Mouse (Mus musculus) stomach, embryonic 14.5 days (tissue): ENCODE data around the gene Grin1. TPM values are rescaled to one million over a fixed set of nuclear protein-coding genes. Genes with fewer than 3 reads are reported as not detected.
A peak's percentile ranks its signal among the peaks of the same experiment; 100 is the strongest.

ENCODE experiments used
- ATAC-seq: fragments of 200-750 bp; cut with Nextera tagmentation; 2 replicates; pipeline ENCODE4 v1.8.0; 2017; ENCODE audit warnings: low read depth, moderate TSS enrichment; ENCODE audit not compliant: insufficient number of reproducible peaks, insufficient read depth, low FRiP score
- H3K27ac ChIP-seq: fragments of 300-500 bp; sonication (generic); 2 replicates; pipeline ENCODE4 v1.5.1; 2014; ENCODE audit warnings: mild to moderate bottlenecking, low read length, moderate library complexity, mixed read lengths
- H3K27me3 ChIP-seq: fragments of 300-500 bp; sonication (generic); 2 replicates; pipeline ENCODE4 v1.6.1; 2014; ENCODE audit warnings: low read length, control low read depth, mixed read lengths; ENCODE audit not compliant: control insufficient read depth, insufficient read depth
- H3K36me3 ChIP-seq: fragments of 300-500 bp; sonication (generic); 2 replicates; pipeline ENCODE4 v1.6.1; 2014; ENCODE audit warnings: mild to moderate bottlenecking, control low read depth, low read length, moderate library complexity, mixed read lengths; ENCODE audit not compliant: control insufficient read depth, insufficient read depth
- H3K4me1 ChIP-seq: fragments of 300-500 bp; sonication (generic); 2 replicates; pipeline ENCODE4 v1.6.1; 2014; ENCODE audit warnings: low read length, control low read depth, mixed read lengths; ENCODE audit not compliant: control insufficient read depth, insufficient read depth
- H3K4me2 ChIP-seq: fragments of 300-500 bp; sonication (generic); replicated peaks from 2 replicates; pipeline ENCODE4 v1.6.1; 2014; ENCODE audit warnings: low read depth, low read length, control low read depth
- H3K4me3 ChIP-seq: fragments of 300-500 bp; sonication (generic); 2 replicates; pipeline ENCODE4 v1.5.1; 2014; ENCODE audit warnings: low read depth, low read length, control low read depth
- H3K9ac ChIP-seq: fragments of 300-500 bp; sonication (generic); replicated peaks from 2 replicates; pipeline ENCODE4 v1.6.1; 2014; ENCODE audit warnings: low read depth, mild to moderate bottlenecking, control low read depth, low read length, moderate library complexity, mixed read lengths
- H3K9me3 ChIP-seq: fragments of 300-500 bp; sonication (generic); 2 replicates; pipeline ENCODE4 v1.6.1; 2016; ENCODE audit warnings: low read depth, low read length, control low read depth; ENCODE audit not compliant: control insufficient read depth
- WGBS: fragments of 180-500 bp; shearing (Covaris S2); extraction: QIAGEN DNeasy Blood & Tissue Kit; methylation state at CpG from one replicate; pipeline ENCODE4 v1.1.7; 2014; 5-methylcytosine and 5-hydroxymethylcytosine counted together
- polyA plus RNA-seq: library from polyadenylated mRNA; unstranded; fragments of >200 nt; fragmentation: Nextera tagmentation; extraction: Ambion mirVana; gene quantifications from 2 replicates; pipeline ENCODE4 v1.2.1, GENCODE M21; 2014

The Grin1 gene
- polyA plus RNA-seq, 1 experiment from 2014 or later: 1.8 TPM

- no peak overlapping the region for H3K9ac ChIP-seq
- H3K27me3 ChIP-seq: peaks cover 36% of the 10 kb centered on the region
- peaks cover 38% of the 10 kb centered on the region for H3K36me3 ChIP-seq
- no peaks in the 10 kb centered on the region for H3K9me3 ChIP-seq
- peak; percentile 65 for ATAC-seq
- H3K4me3 ChIP-seq: no peak overlapping the region
- peak overlapping the region; percentile 88 for H3K27ac ChIP-seq
- peak overlapping the region; percentile 6; the same call in 1 of the 2 replicates for H3K4me2 ChIP-seq
- H3K4me1 ChIP-seq: peaks cover 12% of the 10 kb centered on the region
- 45% methylated on average over 7 of the region's 7 CpGs for WGBS
Observed at GRCm38 (mm10) chr2:25286837-25287636, 31.9 kb downstream of the Grin1 start.

GRCm38 (mm10) chr2:25286314-25286713 is 32.7 kb downstream of the Grin1 start:
- Histone ChIP-seq H3K27me3 (peaks cover 28% of the 10 kb centered on the region), H3K9me3 (no peaks in the 10 kb centered on the region), H3K4me1 (peaks cover 11% of the 10 kb centered on the region; the same call in 1 of the 2 replicates), H3K9ac (no peak overlapping the region), H3K27ac (peak overlapping the region; percentile 88), H3K36me3 (peaks cover 42% of the 10 kb centered on the region), H3K4me3 (no peak overlapping the region), H3K4me2 (peak overlapping the region; percentile 6; the same call in 1 of the 2 replicates)
- 54% methylated on average over 1 of the region's 1 CpGs for WGBS
- ATAC-seq: no peak

GRCm38 (mm10) chr2:25285551-25285950 is 33.4 kb downstream of the Grin1 start:
- peaks cover 21% of the 10 kb centered on the region for H3K27me3 ChIP-seq
- H3K9ac ChIP-seq: no peak overlapping the region
- H3K4me2 ChIP-seq: no peak overlapping the region
- no peak for ATAC-seq
- H3K9me3 ChIP-seq: no peaks in the 10 kb centered on the region
- peaks cover 11% of the 10 kb centered on the region; the same call in 1 of the 2 replicates for H3K4me1 ChIP-seq
- no peak overlapping the region for H3K4me3 ChIP-seq
- peak overlapping the region; percentile 88 for H3K27ac ChIP-seq
- 82% methylated on average over 2 of the region's 2 CpGs for WGBS
- H3K36me3 ChIP-seq: peaks cover 49% of the 10 kb centered on the region

GRCm38 (mm10) chr2:25278928-25279882 is 39.8 kb downstream of the Grin1 start:
- no peak overlapping the region for H3K4me3 ChIP-seq
- H3K9me3 ChIP-seq: no peaks in the 10 kb centered on the region
- no peaks in the 10 kb centered on the region for H3K4me1 ChIP-seq
- 64% methylated on average over 13 of the region's 13 CpGs for WGBS
- no peaks in the 10 kb centered on the region for H3K27me3 ChIP-seq
- no peak overlapping the region for H3K27ac ChIP-seq
- peaks cover 93% of the 10 kb centered on the region for H3K36me3 ChIP-seq
- H3K9ac ChIP-seq: no peak overlapping the region
- no peak; the same call in 1 of the 2 replicates for ATAC-seq
- H3K4me2 ChIP-seq: no peak overlapping the region

GRCm38 (mm10) chr2:25273010-25273409 is 46.0 kb downstream of the Grin1 start:
- peaks cover 55% of the 10 kb centered on the region for H3K36me3 ChIP-seq
- H3K4me2 ChIP-seq: peak overlapping the region; percentile 95
- peaks cover 16% of the 10 kb centered on the region; the same call in 1 of the 2 replicates for H3K4me1 ChIP-seq
- peak overlapping the region; percentile 17; the same call in 1 of the 2 replicates for H3K27ac ChIP-seq
- 32% methylated on average over 16 of the region's 16 CpGs for WGBS
- H3K4me3 ChIP-seq: peak overlapping the region; percentile 75
- H3K9me3 ChIP-seq: no peaks in the 10 kb centered on the region
- H3K9ac ChIP-seq: peak overlapping the region; percentile 82
- ATAC-seq: no peak
- H3K27me3 ChIP-seq: no peaks in the 10 kb centered on the region

GRCm38 (mm10) chr2:25272515-25272914 is 46.5 kb downstream of the Grin1 start:
- under 1% methylated on average over 28 of the region's 29 CpGs for WGBS
- no peaks in the 10 kb centered on the region for H3K9me3 ChIP-seq
- H3K4me3 ChIP-seq: peak overlapping the region; percentile 75
- peaks cover 16% of the 10 kb centered on the region; the same call in 1 of the 2 replicates for H3K4me1 ChIP-seq
- peaks cover 50% of the 10 kb centered on the region for H3K36me3 ChIP-seq
- peak overlapping the region; percentile 95 for H3K4me2 ChIP-seq
- H3K9ac ChIP-seq: peak overlapping the region; percentile 82
- no peaks in the 10 kb centered on the region for H3K27me3 ChIP-seq
- ATAC-seq: peak; percentile 51; the same call in 1 of the 2 replicates
- peak overlapping the region; percentile 17; the same call in 1 of the 2 replicates for H3K27ac ChIP-seq

- Histone ChIP-seq H3K9me3 (no peaks in the 10 kb centered on the region), H3K4me3 (peak within 1 kb of the TSS; percentile 75), H3K4me1 (peaks cover 16% of the 10 kb centered on the region; the same call in 1 of the 2 replicates), H3K4me2 (peak within 1 kb of the TSS; percentile 95), H3K27ac (peak within 1 kb of the TSS; percentile 82), H3K36me3 (peaks cover 44% of the 10 kb centered on the region), H3K27me3 (no peaks in the 10 kb centered on the region), H3K9ac (peak within 1 kb of the TSS; percentile 82)
- peak; percentile 96 for ATAC-seq
- 1% methylated on average over 52 of the region's 55 CpGs for WGBS
Observed at GRCm38 (mm10) chr2:25271827-25272511, 47.0 kb downstream of the Grin1 start, which contains the start of the genes Ssna1 and Anapc2. Gene Ssna1 (minus strand): TSS chr2:25272438. Gene Anapc2 (plus strand): TSS chr2:25272478.
